Mouse (Mus musculus) stomach, adult 2 months (tissue): ENCODE measurements around the gene Zfp52. TPM values are rescaled to one million over a fixed set of nuclear protein-coding genes. Genes with fewer than 3 reads are reported as not detected.

ENCODE experiments used
- polyA plus RNA-seq: library from polyadenylated mRNA; depleted of rRNA; stranded (reverse); fragments of >200 nt; gene quantifications from 2 replicates; pipeline ENCODE4 v1.2.3, GENCODE M21; 2012; rRNA removed

The Zfp52 gene
- polyA plus RNA-seq = 0.06 TPM in 1 of 2 replicates, not detected in the other

DNA sequence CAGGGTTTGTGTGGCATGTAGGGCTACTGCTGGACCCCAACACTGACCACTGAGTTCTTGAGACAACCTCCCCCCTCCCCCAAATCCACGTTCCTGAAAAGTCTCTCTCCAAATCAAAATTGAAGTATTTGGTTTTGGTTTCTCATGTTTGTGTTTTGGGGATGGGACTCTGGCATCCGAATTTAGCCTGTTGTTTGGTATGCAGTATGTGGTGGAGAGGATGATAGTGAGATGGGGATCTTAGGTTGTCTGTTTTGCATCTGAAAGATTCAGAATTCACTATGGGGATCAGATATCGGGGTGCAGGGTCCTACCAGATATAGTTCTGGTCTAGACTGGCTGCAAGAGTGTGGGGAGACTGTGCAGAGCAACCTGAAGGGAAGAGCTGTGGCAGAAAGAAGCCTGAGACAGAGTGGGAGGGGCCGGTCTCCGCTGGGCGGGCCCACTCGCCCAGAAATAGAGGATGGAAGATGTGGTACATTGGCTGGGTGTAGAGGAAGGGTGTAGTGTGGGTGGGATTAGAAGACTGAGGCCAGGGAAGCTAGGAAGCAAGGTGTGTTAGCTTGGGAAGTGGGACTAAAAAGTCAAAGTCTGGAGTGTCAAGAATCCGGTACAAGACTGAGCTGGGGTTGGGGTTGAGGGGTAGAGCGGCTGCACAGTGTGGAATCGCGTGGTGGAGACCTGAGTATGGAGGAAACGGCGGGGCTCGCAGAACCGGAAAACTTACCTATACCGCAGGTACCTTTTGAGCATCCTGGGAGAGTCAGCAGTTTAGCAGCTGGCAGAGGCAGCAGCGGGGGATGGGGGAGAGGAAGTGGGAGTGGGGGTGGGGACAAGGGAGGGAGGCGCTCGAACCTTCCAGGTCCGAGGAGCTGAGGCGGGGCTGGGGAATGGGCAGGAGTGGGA, at the start of gene Zfp52:
Zfp52 (plus strand) TSS at position 444 of the 906 bp plus-strand sequence.

DNA sequence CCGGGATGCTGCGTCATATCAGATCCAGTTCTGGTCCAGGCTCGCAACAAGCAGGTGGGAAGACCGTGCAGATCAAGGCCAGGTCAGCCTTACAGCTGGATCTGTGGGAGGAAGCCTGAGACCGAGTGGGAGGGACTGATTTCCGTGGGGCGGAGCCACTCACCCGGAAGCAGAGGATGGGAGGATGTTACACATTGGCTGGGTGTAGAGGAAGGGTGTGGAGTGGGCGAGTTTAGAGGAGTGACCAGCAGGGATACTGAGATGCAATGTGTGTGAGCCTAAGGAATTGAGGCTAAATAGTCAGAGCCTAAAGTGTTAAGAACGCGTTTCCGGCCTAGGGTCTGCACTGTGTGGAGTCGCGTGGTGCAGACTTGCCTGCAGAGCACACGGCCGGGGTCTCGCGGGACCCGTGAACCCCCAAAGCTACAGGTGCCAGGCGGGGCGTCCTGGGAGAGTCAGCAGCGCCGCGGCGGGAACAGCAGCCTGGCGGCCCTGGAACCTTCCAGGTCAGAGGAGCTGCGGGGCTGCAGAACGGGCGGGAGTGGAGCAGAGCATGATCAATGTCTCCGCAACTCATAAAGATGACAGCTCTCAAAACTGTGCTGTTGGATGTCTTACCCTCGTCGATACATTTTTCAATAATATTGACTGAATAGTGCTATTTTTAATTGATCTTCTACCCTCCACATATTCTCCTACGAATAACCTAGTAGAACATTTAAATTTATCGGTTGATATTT, 46.4 kb upstream of the Zfp52 start, which contains the start of gene Zfp53:
Zfp53 (plus strand) TSS at position 239 of the 740 bp plus-strand sequence.

DNA sequence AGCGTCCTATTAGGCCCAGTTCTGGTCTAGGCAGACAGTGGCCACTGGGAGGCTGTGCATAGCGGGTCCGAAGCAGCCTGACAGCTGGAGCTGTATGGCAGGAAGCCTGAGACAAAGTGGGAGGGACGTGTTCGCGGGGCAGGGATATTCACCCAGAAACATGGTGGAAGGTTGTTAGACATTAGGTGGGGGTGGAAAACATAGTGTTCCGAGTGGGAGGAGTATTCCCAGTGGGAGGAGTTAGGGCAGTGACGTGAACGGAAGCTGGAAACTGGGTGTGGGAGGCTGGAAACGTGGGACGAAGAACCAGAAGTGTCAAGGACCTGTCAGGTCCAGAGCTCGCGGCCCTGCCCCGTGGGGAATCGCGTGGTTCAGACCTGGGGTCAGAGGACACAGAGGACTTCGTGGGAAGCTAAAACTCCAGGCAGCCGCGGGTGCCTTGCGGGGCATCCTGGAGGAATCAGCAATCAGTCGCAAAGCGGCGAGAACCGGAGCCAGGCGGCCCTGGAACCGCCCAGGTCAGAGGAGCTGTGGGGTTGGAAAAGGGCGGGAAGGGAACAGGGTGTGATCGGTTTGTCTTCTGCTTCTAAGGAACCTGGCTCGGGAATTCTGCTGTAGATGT, 31.5 kb downstream of the Zfp52 start, which contains the start of gene Zfp948:
Zfp948 (plus strand) TSS at position 281 of the 622 bp plus-strand sequence.

Other genes starting within 250 kb of the Zfp52 start
- not detected in 2 replicates for gene Vmn1r237, start 223.7 kb upstream of the Zfp52 start, polyA plus RNA-seq
- 0.02 TPM in 1 of 2 replicates, not detected in the other for gene Zfp677, start 151.8 kb upstream of the Zfp52 start, polyA plus RNA-seq
- gene Zfp54, start 112.3 kb upstream of the Zfp52 start, polyA plus RNA-seq = not detected in 2 replicates
- gene Zfp51, start 85.2 kb upstream of the Zfp52 start, polyA plus RNA-seq = 0.02 and 0.10 TPM in 2 replicates
- 0.86 and 0.95 TPM in 2 replicates for gene Zfp53, start 46.5 kb upstream of the Zfp52 start, polyA plus RNA-seq
- 0.06 and 0.11 TPM in 2 replicates for gene Zfp948, start 31.5 kb downstream of the Zfp52 start, polyA plus RNA-seq
- gene Zfp983, start 115.1 kb downstream of the Zfp52 start, polyA plus RNA-seq = 0.02 and 0.05 TPM in 2 replicates
- not detected in 2 replicates for gene Gm10226, start 156.3 kb downstream of the Zfp52 start, polyA plus RNA-seq
- 0.10 and 0.11 TPM in 2 replicates for gene Zfp760, start 172.2 kb downstream of the Zfp52 start, polyA plus RNA-seq
- 0.64 and 1.1 TPM in 2 replicates for gene Zfp229, start 195.3 kb downstream of the Zfp52 start, polyA plus RNA-seq